Mouse (Mus musculus) liver, embryonic 14.5 days (tissue): ENCODE data around the gene Vav3.

ENCODE experiments used
- CTCF ChIP-seq: IDR thresholded peaks from 2 replicates; pipeline ENCODE4 v1.5.1; 2016; ENCODE audit warnings: antibody characterized with exemption, low read depth, control low read depth
- EP300 ChIP-seq: IDR thresholded peaks from 2 replicates; pipeline ENCODE4 v1.6.1; 2016; ENCODE audit warnings: antibody characterized with exemption, low read depth

- TF ChIP-seq CTCF, result no peak
- no peak for TF ChIP-seq EP300
These were observed 26.0 kb downstream of the Vav3 start for GRCm38 (mm10) chr3:109366411-109366851.
